Mouse (Mus musculus): ENCODE measurements around the gene Ulk4. TPM values are rescaled to one million over a fixed set of nuclear protein-coding genes. Genes with fewer than 3 reads are reported as not detected.
A peak's percentile ranks its signal among the peaks of the same experiment; 100 is the strongest.
"Not testable (repeated sequence)": the region's sequence is repeated elsewhere in the genome, so short reads cannot be mapped to it uniquely, and the experiment has no call there.

The Ulk4 gene
- total RNA-seq, 2 experiments from 2014 or later = 0.25 to 2.8 TPM

DNA sequence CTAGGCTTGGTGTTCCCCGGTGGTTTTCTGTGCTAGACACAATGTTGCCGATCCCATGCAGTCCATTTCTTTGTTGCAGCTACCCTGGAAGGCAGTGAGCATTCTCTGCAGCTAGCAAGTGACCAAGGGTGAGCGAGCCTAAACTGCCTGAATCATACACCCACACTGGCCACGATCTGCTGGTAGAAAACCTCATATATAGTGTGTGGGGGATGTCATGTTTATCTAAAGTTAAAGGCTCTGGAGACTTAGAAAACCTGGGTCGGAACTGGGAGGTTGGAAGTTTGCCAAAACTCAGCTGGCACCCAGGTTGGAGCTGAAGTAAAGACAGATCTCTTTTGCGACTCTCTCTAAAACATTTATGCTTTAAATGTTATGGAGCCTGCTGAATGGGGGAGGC is 358.4 kb downstream of the Ulk4 start:
- no peak for ATAC-seq (replicated peaks; ENCODE audit: poor library complexity)

DNA sequence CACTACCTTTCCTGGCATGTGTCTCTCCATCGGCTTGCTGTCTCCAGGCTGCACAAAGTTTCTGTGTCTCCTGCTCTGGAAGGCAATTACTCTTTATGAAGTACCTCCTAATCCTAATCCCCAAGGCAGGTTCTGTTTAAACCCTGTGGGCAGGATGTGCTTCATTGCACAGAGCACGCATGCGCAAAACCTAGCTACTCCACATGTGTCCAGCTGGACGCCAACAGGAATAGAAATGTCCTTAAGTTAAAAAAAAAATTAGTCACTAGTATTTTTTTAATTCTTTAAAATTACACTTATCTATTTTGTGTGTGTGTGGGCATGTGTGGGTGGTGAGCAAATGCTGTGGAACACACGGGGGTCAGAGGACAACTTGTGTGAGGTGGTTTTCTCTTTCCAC is 358.8 kb downstream of the Ulk4 start:
- no peak for ATAC-seq (replicated peaks; ENCODE audit: poor library complexity)

DNA sequence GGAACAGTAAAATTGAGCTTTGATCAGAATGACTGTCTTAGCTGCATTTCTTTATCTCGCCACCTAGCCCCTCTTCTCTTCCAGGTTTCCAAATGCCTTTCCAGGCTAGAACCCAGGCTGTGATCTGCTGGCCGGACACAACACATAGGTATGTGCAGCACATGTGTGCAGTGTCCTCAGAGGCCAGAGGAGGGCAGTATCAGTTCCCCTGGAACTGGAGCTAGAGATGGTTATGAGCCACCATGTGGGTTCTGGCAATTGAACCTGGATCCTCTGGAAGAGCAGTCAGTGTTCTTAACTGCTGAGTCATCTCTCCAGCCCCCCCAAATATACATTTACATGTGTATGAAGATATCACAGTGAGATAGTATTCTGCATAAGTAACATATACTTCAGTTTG is 359.4 kb downstream of the Ulk4 start:
- not testable (repeated sequence) for ATAC-seq (replicated peaks; ENCODE audit: poor library complexity)

DNA sequence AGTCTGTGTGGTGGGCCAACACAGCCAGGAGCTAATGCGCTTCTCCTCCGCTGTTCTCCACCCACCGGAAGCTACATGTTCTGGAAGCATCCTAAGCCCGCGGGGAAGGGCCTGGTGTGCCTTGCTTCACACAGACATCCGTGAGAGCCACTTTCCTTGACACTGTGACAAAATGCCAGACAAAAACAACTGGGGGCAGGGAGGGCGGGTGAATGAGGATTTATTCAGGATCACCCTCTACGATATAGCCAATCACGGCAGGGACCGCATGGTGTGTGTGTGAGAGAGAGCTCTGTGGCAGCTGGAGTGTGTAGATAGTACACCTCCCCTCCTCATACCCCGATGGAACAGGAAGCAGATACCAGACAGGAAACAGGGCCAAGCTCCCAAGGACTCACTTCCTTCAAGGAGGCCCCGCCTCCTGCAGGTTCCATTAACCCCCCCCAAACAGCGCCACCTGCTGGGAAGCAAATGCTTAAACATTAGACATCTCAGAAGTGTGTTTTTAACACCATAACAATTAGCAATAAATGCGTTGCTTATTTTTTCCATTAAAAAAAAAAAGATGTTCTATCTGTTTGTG is 362.0 kb downstream of the Ulk4 start:
- ATAC-seq (replicated peaks; ENCODE audit: poor library complexity) = peak; percentile 98

DNA sequence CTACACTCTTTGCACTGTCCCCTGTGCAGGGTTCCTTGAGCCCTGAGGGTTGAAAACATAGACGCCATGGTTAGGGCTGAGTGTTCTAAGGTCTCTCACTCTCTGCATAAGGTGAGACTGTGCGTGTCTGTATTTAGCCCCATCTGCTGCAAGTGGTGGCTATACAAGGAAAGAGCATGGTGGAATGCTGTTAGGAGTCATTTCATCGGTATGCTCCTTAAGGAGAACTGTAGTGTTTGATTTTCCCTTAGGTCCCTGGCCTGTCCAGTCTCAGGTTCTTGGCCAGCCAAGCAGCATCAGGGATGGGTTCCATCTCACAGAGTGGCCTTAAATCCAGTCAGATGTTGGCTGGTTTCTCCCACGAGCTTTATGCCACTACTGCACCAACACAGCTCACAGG is 362.6 kb downstream of the Ulk4 start:
- no peak for ATAC-seq (replicated peaks; ENCODE audit: poor library complexity)

DNA sequence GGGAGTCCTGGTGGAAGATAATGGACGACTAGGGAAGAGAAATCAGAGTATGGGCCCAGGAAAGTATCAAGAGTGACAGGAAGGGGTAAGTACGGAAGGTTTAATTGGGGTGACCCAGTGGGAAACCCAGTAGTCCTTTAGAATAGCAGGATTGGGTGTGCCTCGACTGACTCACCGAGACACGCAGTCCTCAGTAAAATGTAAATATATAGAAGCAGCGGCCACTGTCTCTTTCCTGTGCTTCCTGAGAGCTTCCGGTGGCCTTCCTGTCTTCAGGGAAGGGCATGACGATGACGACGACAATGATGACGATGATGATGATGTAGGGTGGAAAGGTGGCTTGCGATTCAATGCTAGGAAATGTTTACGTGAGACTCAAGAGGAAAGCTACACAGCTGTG is 363.8 kb downstream of the Ulk4 start:
- no peak for ATAC-seq (replicated peaks; ENCODE audit: poor library complexity)

DNA sequence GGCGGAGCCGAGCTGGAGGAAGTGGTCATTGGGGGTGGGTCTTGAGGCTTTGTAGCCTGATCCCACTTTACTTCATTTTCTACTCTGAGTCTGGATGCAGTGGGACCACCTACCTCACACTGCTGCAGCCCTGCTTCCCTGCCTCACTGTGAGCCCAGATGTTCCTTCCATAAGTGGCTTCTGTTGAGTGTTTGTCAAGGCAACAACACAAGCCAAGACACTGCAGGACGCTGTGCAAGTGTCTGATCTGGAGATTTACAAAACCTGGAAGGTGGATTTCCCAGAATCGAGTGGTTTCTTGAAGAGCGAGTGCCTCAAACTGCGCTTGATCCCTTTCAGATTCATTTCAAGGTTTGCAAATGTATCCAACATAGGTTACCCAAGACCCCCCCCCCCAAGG is 368.5 kb downstream of the Ulk4 start:
- ATAC-seq (replicated peaks; ENCODE audit: poor library complexity) = no peak

Other genes with a start within 250 kb of the Ulk4 start
- 30.2 and 33.4 TPM in 2 replicates for gene Trak1, start 20.3 kb upstream of the Ulk4 start, total RNA-seq (2015)
- gene Trak1, start 20.3 kb upstream of the Ulk4 start, total RNA-seq (2017) = 21.0 and 24.0 TPM in 2 replicates
- not detected in 2 replicates for gene Cck, start 218.5 kb upstream of the Ulk4 start, total RNA-seq (2015)
- gene Cck, start 218.5 kb upstream of the Ulk4 start, total RNA-seq (2017) = not detected in 2 replicates

All from megakaryocyte progenitor cell, adult 5-6 weeks (primary cell).